Mouse (Mus musculus) lung, embryonic 14.5 days (tissue): Measurements from ENCODE around the gene Sel1l3. TPM values are rescaled to one million over a fixed set of nuclear protein-coding genes. Genes with fewer than 3 reads are reported as not detected.

Source experiments
- ATAC-seq: fragments of 200-750 bp; cut with Nextera tagmentation; 2 replicates; pipeline ENCODE4 v1.8.0; 2017; ENCODE audit warnings: mild to moderate bottlenecking, moderate TSS enrichment, moderate library complexity; ENCODE audit not compliant: insufficient read depth
- DNase-seq: peaks from one replicate; pipeline ENCODE4 v3.0.0-alpha.2; 2015
- H3K27ac ChIP-seq: fragments of 300-500 bp; sonication (generic); 2 replicates; pipeline ENCODE4 v1.5.1; 2014; ENCODE audit warnings: low read depth, mild to moderate bottlenecking, moderate library complexity
- H3K27me3 ChIP-seq: fragments of 300-500 bp; sonication (generic); 2 replicates; pipeline ENCODE4 v1.6.1; 2014; ENCODE audit warnings: low read length, control low read depth; ENCODE audit not compliant: insufficient read depth
- H3K36me3 ChIP-seq: fragments of 300-500 bp; sonication (generic); 2 replicates; pipeline ENCODE4 v1.6.1; 2014; ENCODE audit warnings: control low read depth; ENCODE audit not compliant: insufficient read depth
- H3K4me1 ChIP-seq: fragments of 300-500 bp; sonication (generic); 2 replicates; pipeline ENCODE4 v1.6.1; 2014; ENCODE audit warnings: antibody characterized with exemption, control low read depth; ENCODE audit not compliant: insufficient read depth
- H3K4me2 ChIP-seq: fragments of 300-500 bp; sonication (generic); 2 replicates; pipeline ENCODE4 v1.6.1; 2014; ENCODE audit warnings: mild to moderate bottlenecking
- H3K4me3 ChIP-seq: fragments of 300-500 bp; sonication (generic); 2 replicates; pipeline ENCODE4 v1.5.1; 2014; ENCODE audit warnings: low read depth, low read length
- H3K9ac ChIP-seq: fragments of 300-500 bp; sonication (generic); 2 replicates; pipeline ENCODE4 v1.6.1; 2014
- H3K9me3 ChIP-seq: fragments of 300-500 bp; sonication (generic); 2 replicates; pipeline ENCODE4 v1.6.1; 2016; ENCODE audit warnings: low read depth, low read length, control low read depth
- CTCF ChIP-seq: IDR thresholded peaks from 2 replicates; pipeline ENCODE4 v1.5.1; 2016; ENCODE audit warnings: antibody characterized with exemption, low read depth
- WGBS: fragments of 180-500 bp; shearing (Covaris S2); extraction: QIAGEN DNeasy Blood & Tissue Kit; methylation state at CpG from one replicate; pipeline ENCODE4 v1.1.7; 2014; 5-methylcytosine and 5-hydroxymethylcytosine counted together
- polyA plus RNA-seq: library from polyadenylated mRNA; unstranded; fragments of >200 nt; fragmentation: Nextera tagmentation; extraction: Ambion mirVana; gene quantifications from 2 replicates; pipeline ENCODE4 v1.2.1, GENCODE M21; 2014

Gene Sel1l3
- polyA plus RNA-seq, 1 experiment from 2014 or later: 6.8 TPM

DNA sequence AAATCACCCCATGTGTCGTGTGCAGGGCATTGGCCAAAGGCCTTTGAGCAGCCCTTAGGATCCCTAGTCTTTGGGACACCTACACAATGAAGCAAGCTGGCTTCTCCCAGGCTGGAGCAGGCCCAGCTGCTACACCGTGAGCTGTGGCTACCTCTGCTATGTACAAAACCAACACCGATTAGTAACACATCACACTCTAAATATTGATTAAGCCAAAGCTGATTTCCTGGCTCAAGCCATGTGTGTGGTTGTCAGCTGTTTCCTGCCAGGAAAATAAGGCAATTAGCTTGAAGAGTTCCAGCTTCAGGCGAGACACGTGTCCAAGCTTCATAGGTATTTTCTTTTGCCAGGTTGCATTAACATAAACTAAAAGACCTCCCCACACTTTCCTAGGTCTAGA is 7.2 kb downstream of the Sel1l3 start:
- H3K4me1 ChIP-seq: no peaks in the 10 kb centered on the region
- no peak overlapping the region for H3K4me3 ChIP-seq
- 66% methylated on average over 5 of the region's 5 CpGs for WGBS
- ATAC-seq (no peak), DNase-seq (no peak)
- H3K9me3 ChIP-seq: no peaks in the 10 kb centered on the region
- no peak overlapping the region for H3K4me2 ChIP-seq
- TF ChIP-seq CTCF: no peak
- H3K9ac ChIP-seq: no peak overlapping the region
- 0 out of 2 replicates have a peak, but pooled peaks cover 2% of the 10 kb centered on the region for H3K27me3 ChIP-seq
- H3K27ac ChIP-seq: no peak overlapping the region
- H3K36me3 ChIP-seq: no peaks in the 10 kb centered on the region

DNA sequence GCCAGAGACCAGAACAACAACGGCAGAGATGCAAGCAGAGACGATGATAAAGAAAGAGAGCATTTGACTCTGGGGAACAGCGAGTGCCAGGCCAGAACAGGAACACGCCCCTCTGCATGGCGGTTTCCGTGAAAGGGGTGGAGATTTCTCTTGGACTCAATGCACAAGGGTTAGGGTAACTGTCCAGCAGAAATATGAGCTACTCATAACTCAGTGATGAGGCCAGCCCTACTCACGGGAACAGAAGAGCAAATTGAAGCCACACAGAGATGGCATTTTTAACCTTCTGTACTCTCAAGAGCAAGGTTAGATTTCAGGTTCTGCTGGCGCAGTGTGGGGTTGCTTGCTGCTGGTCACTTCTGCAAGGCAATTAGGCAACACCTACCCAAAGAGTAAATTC is 11.0 kb downstream of the Sel1l3 start:
- WGBS: 62% methylated on average over 8 of the region's 8 CpGs
- Histone ChIP-seq H3K27me3 (no peaks in the 10 kb centered on the region), H3K9me3 (no peaks in the 10 kb centered on the region), H3K9ac (no peak overlapping the region), H3K36me3 (no peaks in the 10 kb centered on the region), H3K4me3 (no peak overlapping the region), H3K27ac (no peak overlapping the region), H3K4me1 (no peaks in the 10 kb centered on the region), H3K4me2 (no peak overlapping the region)
- no peak for DNase-seq
- TF ChIP-seq CTCF: no peak
- ATAC-seq: no peak

- no peak for TF ChIP-seq CTCF
These were observed 12.9 kb downstream of the Sel1l3 start for GRCm38 (mm10) chr5:53200825-53201224.

DNA sequence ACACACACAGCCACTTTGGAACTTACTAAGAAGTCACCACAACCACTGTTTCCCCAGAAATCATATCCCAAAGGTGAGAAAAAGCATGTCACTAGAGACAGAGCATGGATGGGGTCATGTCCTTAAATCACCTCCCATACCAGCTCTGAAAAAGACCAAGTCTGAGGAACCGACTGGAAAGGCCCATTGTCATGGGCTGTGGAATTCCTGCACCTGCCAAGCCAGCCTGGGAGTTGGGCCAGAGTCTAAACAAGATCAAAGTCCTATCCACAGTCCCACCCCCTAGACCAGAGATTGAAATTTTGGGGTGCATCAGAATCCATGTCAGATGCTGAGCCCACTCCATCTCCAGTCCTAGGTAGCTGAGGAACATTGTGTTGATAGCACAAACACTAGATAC is 15.3 kb downstream of the Sel1l3 start:
- no peak for DNase-seq

More at GRCm38 (mm10) chr5:53200825-53201224, 12.9 kb downstream of the Sel1l3 start:
- 67% methylated on average over 10 of the region's 10 CpGs for WGBS
- H3K4me1 ChIP-seq: no peaks in the 10 kb centered on the region
- no peaks in the 10 kb centered on the region for H3K36me3 ChIP-seq
- DNase-seq: no peak
- H3K4me2 ChIP-seq: no peak overlapping the region
- H3K27ac ChIP-seq: no peak overlapping the region
- no peaks in the 10 kb centered on the region for H3K27me3 ChIP-seq
- no peak overlapping the region for H3K9ac ChIP-seq
- no peak overlapping the region for H3K4me3 ChIP-seq
- no peaks in the 10 kb centered on the region for H3K9me3 ChIP-seq
- ATAC-seq: no peak

DNA sequence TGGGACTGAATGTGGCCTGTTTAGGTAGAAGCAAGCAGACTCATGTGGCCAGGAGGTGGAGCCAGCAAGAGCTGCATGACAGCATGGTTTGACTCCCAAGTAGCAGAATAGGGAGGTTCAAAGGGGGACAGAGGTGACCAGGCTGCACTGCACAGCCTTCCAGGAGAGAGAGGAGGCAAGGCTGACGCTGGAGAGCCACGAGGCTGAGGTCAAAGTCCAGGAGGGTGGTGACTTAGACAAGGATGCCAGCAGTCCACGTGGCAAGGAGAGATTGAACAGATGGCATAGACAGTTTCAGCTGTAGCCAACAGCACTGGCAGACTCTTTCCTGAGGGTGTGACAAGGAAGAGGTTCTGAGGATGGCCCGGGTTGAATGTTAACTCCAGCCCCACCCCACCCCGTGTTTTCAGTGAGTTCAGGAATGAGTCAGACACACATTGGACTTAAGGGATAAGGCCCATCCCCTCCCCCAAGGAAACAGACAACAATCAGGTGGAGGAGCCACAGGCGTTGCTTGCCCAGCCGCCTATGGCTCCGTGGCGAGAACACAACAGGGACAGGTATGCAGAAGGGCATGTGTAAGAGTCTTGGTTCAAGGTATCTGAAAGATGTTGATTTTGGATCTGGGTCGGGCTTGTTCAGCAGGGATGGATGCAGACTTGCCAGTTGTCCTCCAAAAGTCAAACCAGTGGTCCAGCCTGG is 17.2 kb downstream of the Sel1l3 start:
- WGBS: 56% methylated on average over 10 of the region's 10 CpGs
- no peak for ATAC-seq
- H3K27ac ChIP-seq: no peak overlapping the region

More for the DNA sequence above, 15.3 kb downstream of the Sel1l3 start:
- no peak overlapping the region for H3K4me3 ChIP-seq
- H3K4me2 ChIP-seq: no peak overlapping the region
- no peaks in the 10 kb centered on the region for H3K36me3 ChIP-seq
- no peaks in the 10 kb centered on the region for H3K9me3 ChIP-seq
- 61% methylated on average over 1 of the region's 1 CpGs for WGBS
- no peaks in the 10 kb centered on the region for H3K4me1 ChIP-seq
- no peak for TF ChIP-seq CTCF
- no peak for ATAC-seq
- H3K27me3 ChIP-seq: no peaks in the 10 kb centered on the region
- H3K27ac ChIP-seq: no peak overlapping the region
- no peak overlapping the region for H3K9ac ChIP-seq

DNA sequence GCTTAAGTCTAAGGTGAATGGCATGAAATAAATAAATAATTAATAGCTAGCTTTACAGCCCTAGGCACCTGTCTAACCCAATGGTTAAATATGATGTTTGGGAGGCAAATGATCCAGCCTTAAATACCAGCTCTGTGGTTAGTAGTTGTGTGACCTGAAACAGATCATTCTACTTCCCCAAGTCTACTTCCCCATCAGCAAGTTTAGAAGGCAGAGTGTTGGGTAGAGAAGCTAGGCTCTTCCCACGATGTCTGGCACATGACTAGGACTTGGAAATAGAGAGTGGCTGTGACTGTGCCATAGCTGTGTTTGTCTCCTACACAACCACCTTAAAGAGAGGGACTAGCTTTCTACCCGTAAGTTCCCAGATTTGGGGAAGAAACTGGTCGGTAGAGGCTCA is 18.9 kb downstream of the Sel1l3 start:
- H3K4me1 ChIP-seq: no peaks in the 10 kb centered on the region
- H3K4me3 ChIP-seq: no peak overlapping the region
- H3K36me3 ChIP-seq: no peaks in the 10 kb centered on the region
- ATAC-seq: no peak
- WGBS: 91% methylated on average over 3 of the region's 3 CpGs
- TF ChIP-seq CTCF: no peak
- H3K9me3 ChIP-seq: no peaks in the 10 kb centered on the region
- H3K4me2 ChIP-seq: no peak overlapping the region
- no peak overlapping the region for H3K9ac ChIP-seq
- no peaks in the 10 kb centered on the region for H3K27me3 ChIP-seq
- DNase-seq: no peak
- H3K27ac ChIP-seq: no peak overlapping the region

More for the DNA sequence above, 17.2 kb downstream of the Sel1l3 start:
- Histone ChIP-seq H3K9me3 (no peaks in the 10 kb centered on the region), H3K4me2 (no peak overlapping the region), H3K27me3 (no peaks in the 10 kb centered on the region), H3K9ac (no peak overlapping the region), H3K36me3 (no peaks in the 10 kb centered on the region), H3K4me1 (no peaks in the 10 kb centered on the region), H3K4me3 (no peak overlapping the region)
- DNase-seq: no peak
- no peak for TF ChIP-seq CTCF

- ATAC-seq: no peak
- no peak overlapping the region for H3K4me3 ChIP-seq
- H3K9me3 ChIP-seq: no peaks in the 10 kb centered on the region
- H3K27me3 ChIP-seq: no peaks in the 10 kb centered on the region
- H3K4me1 ChIP-seq: no peaks in the 10 kb centered on the region
- H3K27ac ChIP-seq: no peak overlapping the region
- 67% methylated on average over 2 of the region's 2 CpGs for WGBS
- no peaks in the 10 kb centered on the region for H3K36me3 ChIP-seq
- H3K4me2 ChIP-seq: no peak overlapping the region
- DNase-seq: no peak
- TF ChIP-seq CTCF: no peak
- H3K9ac ChIP-seq: no peak overlapping the region
These were observed 19.3 kb downstream of the Sel1l3 start for GRCm38 (mm10) chr5:53194421-53194820.
